Mouse (Mus musculus) urinary bladder, adult 18-20 months (tissue): ENCODE measurements at regions not wholly inside any gene's neighbourhood (a gene's known extent, or its start where the extent isn't known, plus 50 kb on each side); places are given as distances from the start of the nearest gene placed in this dataset.

Experiments
- DNase-seq, 2 experiments: peaks; one replicate each; pipeline ENCODE4 v3.0.0; 2022; ENCODE audit warnings: low spot score in 2 of 2, mixed read lengths in 2 of 2

DNA sequence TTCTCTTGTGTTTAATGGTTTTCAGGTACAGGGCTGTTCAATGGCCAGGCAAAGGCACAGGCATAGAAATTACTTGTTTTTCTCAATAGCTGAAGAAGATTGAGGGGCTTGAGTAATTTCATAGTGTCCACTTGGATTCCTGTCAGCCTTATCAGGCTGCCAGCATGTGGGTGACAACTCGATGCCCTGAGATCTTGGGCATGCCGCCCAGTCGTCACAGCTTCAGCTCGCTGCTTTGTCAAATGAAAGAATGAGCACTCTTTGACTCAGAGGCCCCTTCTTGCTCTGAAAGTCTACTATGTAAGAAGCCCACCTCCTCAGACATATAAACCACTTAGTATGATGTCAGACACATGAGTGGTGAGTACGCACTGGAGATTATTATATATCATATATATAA is 272.6 kb downstream of the Rwdd3 start:
- DNase-seq, result no peak

DNA sequence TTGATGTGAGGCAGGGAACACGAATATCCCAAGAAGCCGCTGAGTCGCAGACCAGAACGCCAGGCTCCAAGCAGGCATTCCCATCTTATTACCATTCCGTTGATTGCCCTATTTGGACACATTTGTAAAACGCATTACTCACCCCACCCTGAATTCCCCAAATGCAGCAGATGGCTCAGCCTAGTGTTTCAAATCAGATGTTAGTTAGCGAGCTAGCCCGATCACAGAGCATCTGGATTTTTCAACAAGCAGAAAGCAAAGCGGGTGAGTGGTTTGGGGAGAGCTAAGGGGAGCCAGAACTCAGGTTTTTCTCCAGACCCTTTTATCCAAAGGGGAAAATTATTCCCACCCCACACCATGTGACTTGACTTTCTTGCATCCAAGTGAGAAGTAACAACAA is 273.2 kb downstream of the Rwdd3 start:
- DNase-seq, result no peak

DNA sequence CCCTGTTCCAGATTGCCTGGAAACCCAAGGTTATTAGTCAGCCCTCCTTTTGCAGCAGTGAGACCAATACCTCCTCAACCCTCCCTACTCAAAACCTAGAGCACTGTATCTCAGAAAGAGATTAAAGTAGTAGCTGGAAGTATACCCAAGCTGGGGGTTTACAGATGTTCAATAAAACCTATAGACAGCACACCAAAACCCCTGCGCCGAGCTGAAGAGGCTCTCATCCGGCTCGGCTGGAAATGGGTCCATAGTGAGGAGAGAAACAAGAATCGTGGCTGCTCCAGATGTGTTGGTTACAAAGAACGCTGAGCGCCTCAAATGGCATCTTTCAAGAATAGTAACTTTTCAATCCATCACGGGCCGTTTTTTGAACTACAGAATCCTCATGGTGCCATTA is 273.7 kb downstream of the Rwdd3 start:
- no peak for DNase-seq

DNA sequence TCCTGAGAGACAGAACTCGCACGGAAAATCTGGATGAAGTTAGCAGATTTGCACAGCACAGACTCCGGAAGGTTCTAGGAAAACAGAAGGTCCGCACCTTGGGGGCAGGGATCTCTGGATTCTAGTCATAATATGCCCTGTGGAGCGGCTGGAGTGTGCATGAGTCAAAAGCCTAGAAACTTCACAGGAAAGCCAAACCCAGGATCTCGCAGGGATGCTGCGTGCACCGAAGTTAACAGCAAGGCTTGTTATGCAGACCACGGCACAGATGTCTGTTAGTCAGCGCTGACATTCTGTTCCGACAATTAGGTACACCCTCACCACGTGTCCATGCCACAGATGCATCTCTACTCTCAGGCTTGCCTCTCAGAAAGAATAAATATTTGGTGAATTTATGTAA is 274.3 kb downstream of the Rwdd3 start:
- DNase-seq, result no peak

DNA sequence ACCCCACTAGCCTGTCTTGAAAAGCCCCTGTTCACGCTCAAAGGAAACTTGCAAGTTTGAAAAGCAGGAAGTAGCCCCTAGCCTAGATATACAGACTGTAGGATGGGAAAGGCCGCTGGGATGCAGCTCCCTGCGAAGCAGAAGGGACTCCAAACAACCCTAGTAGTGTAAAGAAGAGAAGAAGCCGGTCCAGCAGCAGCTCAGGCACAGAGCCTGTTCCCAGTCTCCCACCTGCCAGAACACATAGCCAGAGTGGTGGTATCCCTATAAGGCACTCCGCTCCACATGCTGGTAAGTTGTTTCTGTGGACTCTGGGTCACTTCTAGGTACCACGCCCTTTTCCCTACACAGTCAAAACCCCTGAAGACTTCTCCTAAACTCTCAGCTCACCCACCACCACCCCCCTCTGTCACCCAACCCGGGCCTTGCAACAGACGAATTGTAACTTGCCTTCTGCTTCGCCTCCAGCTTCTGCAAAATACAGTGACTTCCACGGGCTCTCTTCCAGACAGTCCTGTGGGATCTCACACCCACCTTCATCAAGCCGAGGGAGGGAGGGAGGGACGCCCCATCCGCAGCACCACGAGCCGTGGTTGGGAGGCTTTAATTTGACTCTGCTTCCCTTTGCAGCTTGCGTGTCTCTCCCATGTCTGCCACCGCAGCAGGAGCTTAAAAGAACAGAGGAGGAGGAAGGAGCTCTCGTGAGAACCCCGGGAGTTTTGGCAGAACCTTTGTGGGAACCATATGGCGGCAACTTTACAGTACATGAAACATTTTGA is 285.2 kb downstream of the Rwdd3 start:
- no peak for DNase-seq

DNA sequence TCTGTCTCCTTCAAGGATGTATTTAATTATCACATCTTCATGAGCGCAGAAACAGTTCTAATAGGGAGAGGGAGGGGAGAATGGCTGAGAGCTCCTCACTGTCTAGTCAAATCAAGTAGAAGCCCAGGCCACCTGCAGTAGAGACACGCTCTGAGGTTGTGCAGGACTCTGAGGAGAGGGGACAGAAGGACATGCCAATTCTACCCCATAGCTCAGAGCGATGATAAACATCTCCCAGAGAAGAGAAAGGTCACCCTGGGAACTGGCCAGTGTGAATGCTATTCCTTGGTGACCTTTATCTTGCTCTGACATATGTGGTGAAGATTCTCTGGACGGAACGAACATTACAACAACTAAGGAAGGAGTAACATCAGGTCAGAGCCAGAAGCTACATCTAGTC is 286.1 kb downstream of the Rwdd3 start:
- DNase-seq, result no peak

DNA sequence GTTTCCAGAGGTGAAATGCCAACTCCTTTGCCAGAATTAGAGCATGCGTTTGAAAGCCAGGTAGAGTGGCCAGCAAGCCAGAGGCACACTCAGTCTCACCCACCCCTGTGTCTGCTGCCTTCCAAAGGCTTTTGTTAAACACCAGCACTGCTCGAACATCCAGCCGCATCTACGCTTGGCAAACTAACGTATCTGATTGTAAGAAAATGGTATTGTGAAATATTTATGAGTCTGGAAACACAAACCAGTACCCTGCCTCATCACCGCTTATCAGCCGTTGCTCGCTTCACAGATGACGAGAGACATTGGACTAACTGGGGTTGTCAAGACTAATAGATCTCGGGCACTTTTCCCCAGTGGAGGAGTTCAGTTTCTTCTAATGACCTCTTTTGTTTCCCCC is 287.3 kb downstream of the Rwdd3 start:
- DNase-seq, result no peak

DNA sequence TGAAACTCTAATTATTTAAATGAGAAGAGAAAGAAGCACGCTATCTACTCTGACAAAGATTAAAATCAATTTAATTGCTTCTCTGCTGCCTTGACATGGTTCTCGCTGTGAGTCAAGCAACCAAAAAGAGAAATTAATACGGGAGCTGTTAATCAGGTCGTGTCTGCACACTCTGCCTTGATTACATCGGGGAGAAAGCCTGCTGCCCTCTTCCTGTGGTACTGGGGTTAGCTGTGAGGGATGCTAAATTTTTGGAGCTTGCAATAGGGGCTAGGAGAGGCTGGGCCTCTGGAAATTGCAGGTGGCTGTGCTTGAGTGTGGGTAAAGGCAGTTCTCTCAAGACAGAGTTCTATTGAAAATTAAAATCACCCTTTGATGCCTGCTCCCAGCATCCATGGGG is 287.8 kb downstream of the Rwdd3 start:
- no peak for DNase-seq

DNA sequence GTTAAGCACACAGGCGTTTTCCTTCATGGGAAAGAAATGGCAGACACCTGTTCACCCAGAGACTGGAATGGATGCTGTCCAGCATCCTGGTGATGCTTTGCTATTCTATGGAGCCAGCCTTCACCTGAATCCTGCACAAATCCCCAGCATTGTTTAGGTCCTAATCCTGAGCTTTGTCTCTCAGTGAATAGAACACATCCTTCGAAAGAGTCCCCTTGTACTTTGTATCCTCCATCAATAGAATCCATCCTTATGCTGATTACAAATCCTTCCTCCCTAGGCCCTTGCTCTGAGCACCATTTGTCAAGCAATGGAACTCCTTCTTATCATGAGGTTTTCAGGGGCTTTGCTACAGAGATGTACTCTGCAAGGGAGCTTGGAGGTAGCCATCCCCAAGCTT is 292.1 kb downstream of the Rwdd3 start:
- DNase-seq, result no peak

DNA sequence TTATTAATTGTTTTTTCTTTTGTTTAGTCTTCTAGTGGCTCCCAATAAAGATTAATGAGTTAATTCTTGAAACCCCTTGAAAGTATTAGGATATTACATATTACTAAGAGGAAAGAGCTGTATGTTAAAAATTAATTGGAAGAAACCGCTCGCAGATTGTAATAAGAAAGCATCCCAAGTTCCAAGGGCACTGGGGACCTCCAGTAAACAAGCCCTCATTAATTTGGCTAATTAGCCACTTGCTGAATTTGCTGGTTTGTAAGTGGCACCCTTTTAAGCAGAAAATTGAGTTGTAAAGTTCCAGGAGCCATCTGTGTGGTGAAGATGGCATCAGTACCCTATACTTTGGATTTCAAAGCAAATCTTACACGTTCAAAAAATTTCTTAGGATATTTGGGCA is 295.8 kb downstream of the Rwdd3 start:
- no peak for DNase-seq

DNA sequence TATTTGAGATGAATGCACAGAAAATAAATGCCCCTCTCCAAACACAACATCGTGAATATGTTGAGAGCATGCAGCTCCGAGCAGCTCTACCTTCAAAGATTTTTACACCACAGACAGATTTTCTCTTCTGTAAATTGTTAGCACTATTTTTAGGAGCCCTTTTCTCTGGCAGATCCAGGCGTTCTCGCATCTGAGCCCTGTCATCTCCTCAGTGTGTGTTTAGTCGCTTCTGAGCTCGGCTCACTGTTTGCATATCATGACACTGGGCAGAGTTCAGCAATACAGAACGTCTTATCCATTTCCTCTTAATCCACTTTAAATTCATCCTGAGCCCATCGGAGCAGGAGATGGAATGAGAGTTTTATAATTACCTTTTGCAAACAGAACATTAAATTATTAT is 306.5 kb downstream of the Rwdd3 start:
- no peak for DNase-seq

DNA sequence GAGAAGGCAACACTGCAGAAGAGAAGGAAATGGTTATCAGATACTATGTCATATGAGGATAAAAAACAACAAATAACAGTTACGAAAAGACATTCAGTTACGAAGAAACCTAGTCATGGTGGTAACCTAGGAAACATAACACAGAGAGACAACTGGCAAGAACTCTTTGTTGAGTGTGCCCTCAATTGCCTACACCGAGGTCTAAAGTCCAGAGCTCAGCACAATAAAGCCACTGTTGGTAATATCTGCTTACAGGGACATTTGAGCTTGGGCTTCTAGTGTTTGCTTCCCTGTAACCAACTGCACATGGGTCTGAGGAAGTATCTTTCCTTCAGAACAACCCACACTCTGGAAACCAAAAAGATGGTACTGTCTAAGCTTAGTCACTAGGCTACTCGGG is 309.9 kb downstream of the Rwdd3 start:
- DNase-seq, result no peak

DNA sequence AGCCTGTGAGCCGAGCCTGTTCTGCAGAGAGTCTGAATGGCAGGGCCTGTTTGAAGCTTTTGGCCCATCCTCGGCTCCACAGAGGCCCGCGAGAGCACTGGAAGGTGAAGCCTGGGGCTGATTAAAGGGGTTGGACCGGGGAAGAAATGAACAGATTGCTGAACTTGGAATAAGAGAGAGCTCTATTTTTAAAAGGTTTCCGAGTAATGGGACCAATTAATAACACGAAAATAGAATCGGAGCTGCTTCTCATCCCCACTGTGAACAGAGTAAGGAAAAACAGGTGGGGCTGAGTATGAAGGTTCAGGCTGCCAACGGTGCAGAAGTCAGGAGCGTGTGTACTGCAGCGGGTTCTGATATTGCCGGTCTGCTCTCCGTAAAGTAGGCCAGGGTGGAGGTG is 313.2 kb downstream of the Rwdd3 start:
- no peak for DNase-seq

DNA sequence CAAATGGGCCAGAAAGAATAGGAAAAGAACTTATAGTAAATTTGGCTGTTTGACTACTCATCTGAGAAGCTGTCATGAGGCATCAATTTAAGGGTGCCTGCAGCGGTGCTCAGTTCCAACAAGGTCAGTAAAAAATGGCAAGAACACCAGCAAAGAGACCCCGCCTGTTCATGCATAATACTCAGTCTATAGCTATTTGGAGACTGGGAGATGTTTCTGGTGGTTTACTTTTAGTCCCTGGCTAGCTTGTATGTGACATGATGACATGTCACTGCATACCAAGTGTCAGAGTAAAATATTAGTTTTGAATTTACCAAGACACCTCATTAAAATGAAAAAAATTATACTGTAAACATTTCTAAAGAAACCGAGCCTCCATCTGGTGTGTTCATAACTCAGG is 317.2 kb downstream of the Rwdd3 start:
- DNase-seq, result no peak

DNA sequence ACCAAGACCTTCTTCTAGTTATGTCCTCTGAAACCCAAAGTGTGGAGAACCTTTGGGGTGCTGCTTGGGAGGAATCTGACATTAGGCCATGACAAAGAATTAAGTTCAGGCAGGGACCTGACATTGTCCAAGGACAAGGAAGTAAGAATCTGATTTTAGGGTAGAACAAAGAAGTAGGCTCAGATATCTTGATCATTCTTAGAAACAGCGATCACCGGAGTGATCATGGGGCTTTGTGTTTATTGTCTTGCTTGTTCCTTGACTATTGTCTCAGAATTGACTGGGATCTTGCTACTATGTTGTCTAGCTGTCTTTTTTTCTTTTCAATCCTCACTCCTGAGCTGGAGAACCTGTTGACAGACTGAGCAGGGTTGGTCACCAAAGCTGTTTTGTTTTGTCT is 327.9 kb downstream of the Rwdd3 start:
- DNase-seq, result no peak

DNA sequence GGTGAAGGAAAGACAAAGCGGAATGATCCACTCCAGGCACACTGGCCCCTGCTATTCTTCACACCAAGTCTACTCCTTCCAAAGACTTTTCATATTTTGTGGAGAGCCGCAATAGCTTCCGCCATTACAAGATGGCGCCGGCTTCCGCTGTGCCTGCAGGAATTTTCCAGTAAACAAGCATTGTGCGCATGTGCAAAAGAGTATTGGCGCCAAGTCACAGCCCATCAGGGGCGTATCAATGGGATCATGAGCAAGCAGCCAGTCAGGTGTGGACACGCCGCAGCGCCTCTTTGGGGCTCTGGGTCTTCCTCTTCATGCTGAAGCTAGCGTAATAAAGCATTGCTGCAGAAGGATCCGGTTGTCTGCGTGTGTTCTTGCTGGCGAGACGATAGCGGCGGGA is 348.0 kb downstream of the Rwdd3 start:
- DNase-seq, result no peak

DNA sequence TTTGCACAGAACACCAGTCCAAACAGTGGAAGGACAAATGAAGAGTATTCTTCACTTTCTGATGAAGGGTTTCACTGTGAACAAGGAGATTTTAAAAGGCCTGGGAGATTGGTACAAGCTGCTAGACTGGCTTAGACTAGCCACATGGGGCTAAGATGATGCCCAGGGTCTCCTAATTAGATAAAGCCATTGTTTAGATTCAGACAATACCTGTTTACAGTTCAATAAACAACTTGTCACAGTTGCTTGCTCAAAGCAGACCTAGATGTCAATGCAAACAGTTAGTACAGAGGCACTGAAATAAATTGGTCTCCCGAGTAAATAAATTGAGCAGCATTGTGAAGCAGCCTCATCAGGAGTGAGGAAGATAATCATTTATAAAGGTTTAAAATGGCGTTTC is 359.6 kb downstream of the Rwdd3 start:
- no peak for DNase-seq

DNA sequence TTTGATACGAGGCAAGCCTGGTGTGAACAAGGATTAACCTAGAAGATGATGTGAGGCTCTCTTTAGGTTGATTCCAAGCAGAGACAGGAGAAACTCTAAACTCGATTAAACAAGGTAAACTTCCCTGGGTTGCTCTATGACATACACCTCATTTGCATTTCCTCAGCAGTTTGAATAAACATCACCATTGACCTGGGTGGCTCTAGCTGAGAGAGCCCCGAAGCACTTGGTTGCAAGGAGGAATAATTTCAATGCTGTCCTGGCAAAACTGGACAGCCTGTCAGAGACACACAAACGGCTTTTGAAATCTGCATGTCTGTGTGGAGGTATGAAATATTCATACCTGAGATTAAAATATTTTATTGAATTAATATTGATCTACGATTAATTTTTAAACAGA is 361.0 kb downstream of the Rwdd3 start:
- DNase-seq, result no peak

DNA sequence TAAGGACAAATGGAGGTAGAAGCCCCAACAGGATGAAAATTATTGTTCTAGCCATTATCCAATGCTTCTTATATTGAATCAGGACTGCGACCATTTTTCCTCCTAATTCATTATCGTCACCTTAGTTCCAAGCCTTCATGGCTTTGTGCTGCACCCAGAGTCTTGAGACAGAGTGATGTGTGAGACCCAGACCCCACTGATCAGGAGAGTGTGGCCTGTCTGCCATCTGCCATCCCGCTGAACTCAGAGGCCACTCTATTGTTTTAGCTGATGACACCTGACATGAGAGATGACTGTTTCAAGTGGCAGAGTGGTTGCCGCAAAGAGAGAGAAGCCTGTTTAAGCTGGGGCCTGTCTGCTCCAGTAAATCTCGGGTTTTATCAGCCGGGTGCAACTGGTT is 361.4 kb downstream of the Rwdd3 start:
- no peak for DNase-seq

DNA sequence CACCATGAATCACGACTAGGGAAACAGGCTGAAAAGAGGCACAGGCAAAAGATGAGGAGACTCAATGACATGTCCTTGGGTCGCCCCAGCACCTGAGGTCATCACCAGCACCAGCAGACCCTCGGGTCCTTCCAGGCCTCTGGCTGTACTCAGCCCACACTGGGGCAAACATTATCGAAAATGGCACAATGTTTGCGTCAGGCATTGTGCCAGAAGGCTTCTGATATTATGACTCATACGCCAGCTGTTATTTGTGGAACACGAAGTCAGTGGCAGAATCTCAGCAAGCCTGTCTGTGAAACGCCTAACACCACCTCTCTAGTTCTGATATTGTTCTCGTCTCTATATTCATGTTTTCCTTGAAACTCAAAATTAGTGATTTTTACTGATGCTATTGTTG is 384.8 kb downstream of the Rwdd3 start:
- DNase-seq, result no peak

DNA sequence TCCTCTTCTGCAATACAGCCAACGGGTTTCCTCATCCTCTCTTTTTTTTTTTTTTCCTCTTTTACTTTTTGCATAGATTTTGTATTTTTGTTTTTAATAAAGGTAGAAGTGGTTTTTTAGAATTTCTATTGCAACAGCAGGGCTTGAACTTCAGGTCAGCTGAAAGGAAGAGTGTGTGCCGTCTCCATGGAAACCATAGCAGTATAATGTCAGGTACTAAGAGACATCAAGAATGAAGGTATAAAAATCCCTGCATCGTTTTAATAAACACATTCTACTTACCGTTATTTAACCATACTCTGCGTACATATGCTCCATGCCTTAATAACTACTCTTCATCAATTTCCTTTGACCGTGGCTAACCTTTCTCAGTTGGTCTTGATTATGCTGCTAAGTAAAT is 390.0 kb downstream of the Rwdd3 start:
- no peak for DNase-seq

DNA sequence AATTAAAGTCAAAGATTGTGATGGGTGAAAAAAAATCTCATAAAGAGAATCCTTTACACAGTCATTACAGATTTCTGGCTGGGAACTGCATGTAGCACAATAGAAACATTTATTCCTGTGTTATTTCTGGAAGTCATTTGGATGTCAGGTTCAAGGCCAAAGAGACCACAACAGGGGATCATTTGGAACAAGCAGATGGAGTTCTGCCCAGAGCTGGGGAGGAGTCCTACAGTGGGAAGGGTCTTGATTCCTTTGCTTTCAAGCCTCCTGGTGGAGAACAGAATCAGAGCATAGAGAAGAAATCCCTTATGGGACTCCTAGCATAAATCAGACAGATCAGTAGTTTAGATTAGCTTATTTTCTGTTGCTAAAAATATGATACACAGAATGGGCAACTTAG is 392.4 kb downstream of the Rwdd3 start:
- no peak for DNase-seq

DNA sequence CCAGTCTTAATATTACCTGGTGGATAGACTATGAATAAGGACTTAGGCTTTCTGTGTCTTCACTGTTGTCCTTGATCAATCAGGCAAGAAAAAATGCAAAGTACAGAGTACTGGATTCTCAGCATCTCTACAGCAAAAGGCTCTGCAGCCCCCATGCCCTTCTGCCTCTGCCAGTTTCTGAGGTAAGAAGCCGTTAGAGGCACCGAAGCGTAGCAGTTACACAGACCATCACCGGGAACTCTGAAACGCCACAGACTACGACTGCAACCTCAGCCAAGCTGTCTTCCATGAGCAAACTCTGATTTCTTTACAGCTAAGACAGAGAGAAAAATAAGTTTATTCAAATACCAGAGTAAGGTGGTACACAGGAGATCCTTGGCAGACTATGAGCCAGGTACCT is 396.5 kb downstream of the Rwdd3 start:
- DNase-seq, result no peak

DNA sequence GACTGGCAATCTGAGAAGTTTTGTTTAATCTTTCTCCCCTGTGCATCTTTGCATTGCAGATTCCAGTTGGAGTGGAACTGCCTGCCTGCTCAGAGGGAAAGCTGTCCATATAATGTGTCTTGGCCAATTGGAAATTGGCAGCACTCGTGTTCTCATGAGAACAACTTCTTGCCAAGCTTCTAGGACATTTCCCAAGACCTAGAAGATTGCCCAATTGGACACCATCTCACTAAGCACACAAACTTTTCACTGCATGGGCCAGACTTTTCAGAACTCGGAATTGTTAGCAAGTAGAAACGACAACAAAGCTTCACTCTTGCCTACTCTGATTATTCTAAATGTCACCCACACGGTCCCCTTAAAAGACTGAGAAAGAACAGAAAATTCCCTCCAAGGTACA is 409.8 kb downstream of the Rwdd3 start:
- DNase-seq, result no peak
